Mouse (Mus musculus): ENCODE results near the gene Pou1f1. TPM values are rescaled to one million over a fixed set of nuclear protein-coding genes. Genes with fewer than 3 reads are reported as not detected.

The Pou1f1 gene
- not detected in 2 replicates for total RNA-seq (2021)
- long read RNA-seq, experiment 1, result 0 reads
- long read RNA-seq, experiment 2, result 0 reads

DNA sequence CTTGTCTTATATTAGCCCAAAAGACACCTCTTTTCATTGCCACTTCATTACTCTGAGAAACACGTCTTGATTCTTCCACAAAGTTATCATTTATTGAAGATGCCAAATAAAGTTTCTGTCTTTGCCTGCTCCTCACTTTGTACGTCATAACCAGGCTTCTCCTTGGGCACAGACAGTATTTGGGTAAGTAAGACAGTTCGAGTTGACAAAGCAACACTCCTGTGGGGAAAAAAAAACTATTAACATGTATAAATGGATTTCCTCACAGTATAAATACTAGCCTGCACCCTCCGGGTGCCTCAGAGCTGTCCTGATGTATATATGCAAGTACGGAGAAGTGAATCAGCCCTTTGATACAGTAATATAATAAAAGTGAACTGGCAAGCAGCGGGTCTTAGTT lies at the start of gene Pou1f1:
Gene Pou1f1 (plus strand): TSS at position 301 of the 400 bp plus-strand sequence.
- DNase-seq, result no peak

GRCm38 (mm10) chr16:65470650-65471049 lies 49.7 kb upstream of the Pou1f1 start:
- DNase-seq, result no peak

GRCm38 (mm10) chr16:65472472-65473001 lies 47.8 kb upstream of the Pou1f1 start:
- DNase-seq, result peak; percentile 26

GRCm38 (mm10) chr16:65485726-65486125 lies 34.6 kb upstream of the Pou1f1 start:
- no peak for DNase-seq

GRCm38 (mm10) chr16:65496030-65496429 lies 24.3 kb upstream of the Pou1f1 start:
- peak; percentile 5 for DNase-seq

- DNase-seq, result peak; percentile 35
Observed at GRCm38 (mm10) chr16:65497049-65497448, 23.3 kb upstream of the Pou1f1 start.

- no peak for DNase-seq
Observed at GRCm38 (mm10) chr16:65514223-65514622, 6.1 kb upstream of the Pou1f1 start.

DNA sequence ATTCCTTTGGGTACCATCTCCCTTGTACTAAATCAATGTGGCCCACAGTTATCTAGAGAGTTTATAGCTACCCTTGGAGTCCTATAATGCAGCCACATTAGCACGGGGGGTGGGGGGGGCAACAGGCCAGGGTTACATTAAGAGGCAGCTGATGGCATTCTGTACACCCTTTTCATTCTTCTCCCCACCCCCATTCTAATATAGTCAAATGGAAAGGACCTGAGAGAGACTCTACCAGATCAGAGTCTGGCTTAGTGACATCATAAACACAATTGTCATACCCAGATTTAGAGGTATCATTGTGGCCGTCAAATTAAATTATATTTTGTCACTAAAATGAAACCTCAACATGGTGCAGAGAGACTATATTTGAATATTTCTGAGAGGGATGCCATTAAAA lies 5.7 kb downstream of the Pou1f1 start:
- no peak for DNase-seq

- no peak for DNase-seq
Observed at GRCm38 (mm10) chr16:65526695-65527094, 6.4 kb downstream of the Pou1f1 start.

- DNase-seq, result no peak
Observed at GRCm38 (mm10) chr16:65529589-65529988, 9.3 kb downstream of the Pou1f1 start.

GRCm38 (mm10) chr16:65531663-65532062 lies 11.4 kb downstream of the Pou1f1 start:
- no peak for DNase-seq

- peak; percentile 64 for DNase-seq
Observed at GRCm38 (mm10) chr16:65533315-65533999, 13.1 kb downstream of the Pou1f1 start.

GRCm38 (mm10) chr16:65543676-65544293 lies 23.5 kb downstream of the Pou1f1 start:
- no peak for DNase-seq

DNA sequence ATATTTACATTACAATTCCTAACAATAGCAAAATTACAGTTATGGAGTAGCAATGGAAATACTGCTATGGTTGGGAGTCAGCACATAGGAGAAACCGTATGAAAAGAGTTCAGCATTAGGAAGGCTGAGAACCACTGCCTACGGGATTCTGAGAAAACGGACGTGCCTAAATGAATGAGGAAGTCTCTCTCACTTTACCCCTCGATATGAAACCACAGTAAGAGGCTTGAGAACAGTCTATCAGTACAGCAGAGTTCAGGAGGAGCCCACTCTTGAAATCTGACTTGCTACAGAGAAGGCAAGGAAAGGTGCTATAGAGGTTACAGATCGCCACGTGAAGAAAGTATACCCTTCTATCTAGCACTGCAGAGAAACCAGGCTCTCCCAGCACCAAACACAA lies 28.6 kb downstream of the Pou1f1 start:
- no peak for DNase-seq

GRCm38 (mm10) chr16:65550814-65551213 lies 30.5 kb downstream of the Pou1f1 start:
- no peak for DNase-seq

DNA sequence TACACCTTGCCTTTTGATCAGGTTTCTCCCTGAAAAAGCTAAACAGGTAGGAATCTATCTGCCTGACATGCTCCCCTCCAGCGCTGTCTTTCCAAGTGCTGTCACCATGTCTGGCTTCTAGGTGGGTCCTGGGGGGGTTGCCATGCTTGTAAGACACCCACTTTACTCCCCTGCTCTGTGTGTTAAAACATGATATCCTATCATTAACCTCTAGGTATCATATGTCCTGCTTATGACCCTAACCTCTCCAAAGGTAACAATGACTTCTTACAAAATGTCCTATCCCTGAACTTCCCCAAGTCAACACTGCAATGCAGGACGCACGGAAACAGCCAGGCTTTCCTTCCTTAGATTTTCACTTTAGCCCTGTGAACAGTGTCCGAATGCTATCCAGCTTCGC lies 34.0 kb downstream of the Pou1f1 start:
- DNase-seq, result no peak

- no peak for DNase-seq
Observed at GRCm38 (mm10) chr16:65557369-65557768, 37.1 kb downstream of the Pou1f1 start.

GRCm38 (mm10) chr16:65559591-65559990 lies 39.3 kb downstream of the Pou1f1 start:
- DNase-seq, result no peak

DNA sequence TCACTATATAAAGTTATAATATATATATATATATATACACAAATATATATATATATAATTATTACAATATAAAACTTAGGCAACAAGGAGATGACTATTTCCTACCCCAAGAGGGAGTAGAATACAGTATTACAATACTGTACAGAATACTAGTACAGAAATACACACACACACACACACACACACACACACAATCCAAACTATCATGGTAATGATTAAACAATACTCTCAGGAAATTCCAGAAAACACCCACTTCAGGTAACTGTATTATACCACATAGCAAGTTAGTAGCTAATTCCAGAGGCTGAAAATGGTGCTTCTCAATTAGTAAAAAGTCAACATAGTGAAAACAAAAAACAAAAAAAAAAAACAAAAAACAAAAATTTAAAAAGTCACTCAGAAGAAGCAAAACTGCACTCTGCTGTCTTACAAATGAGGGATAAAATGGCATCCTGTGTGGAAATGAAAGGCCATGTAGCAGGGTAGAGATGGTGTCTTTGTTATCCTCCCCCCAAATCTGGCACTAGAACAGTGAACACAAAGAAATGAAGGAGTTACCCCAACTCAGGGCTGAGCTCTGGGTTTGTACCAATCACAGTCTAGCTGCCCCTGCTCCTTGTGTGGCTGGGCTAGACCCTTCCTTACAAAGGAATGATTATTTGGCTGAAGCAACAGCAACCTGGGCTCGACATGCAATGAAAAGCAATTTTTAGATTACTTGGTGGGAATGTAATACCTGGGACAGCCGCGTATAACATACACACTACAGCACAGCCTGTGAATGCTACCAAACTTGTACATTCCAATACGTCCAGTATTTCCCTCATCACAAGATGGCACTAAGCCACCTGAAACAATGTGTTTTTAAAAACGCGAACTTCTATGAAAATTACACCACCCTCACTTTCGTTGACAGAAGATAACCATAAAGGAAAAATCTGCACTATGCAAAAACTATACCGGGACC lies 41.0 kb downstream of the Pou1f1 start:
- DNase-seq, result no peak

DNA sequence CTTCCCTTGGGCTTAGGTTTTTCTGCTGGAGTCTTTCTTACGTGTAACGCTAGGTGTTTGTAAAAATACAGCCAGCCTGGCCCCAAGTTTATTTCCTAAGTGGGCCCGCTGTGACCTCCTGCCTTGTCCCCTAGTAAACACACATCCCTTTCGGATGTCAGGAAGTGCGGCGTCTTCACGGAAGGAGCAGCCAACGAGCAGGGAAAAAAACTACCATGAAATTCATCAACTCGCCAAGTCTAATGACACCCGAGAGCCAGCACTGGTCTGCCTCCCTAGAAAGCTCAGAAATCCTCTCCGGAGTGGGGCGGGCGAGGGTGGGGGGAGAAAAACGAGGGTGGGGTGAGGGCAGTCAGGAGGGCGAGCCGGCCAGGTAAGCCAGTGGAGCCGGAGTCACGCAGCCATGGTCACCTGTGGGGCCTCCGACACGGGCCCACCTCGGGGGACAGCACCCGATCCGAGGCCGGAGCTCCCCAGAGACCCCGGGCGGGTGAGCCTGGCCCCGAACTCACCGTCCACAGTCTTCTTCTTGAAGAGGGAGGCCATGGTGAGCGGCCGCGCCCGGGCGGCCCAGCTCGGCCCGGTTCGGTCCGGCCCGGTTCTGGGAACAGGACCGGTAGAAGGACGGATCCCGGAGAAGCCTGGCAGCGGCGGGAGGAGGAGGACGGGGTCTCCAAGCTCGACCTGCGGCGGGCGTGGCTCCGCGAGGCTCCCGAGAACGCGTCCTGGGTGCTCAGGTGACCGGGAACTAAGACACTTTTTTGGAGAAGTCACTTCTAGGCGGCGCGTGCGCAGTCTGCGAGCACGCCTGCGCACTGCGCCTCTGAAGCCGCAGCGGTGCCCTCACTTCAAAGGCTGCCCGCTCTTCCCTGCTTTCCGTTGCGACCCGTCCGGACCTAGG lies 41.9 kb downstream of the Pou1f1 start, which contains the start of gene Chmp2b:
Gene Chmp2b (minus strand): TSS at position 764 of the 901 bp plus-strand sequence.
- DNase-seq, result peak; percentile 90

GRCm38 (mm10) chr16:65562864-65563206 lies 42.5 kb downstream of the Pou1f1 start:
- no peak for DNase-seq

Measured in adrenal gland, postnatal 14 days (tissue).